Comparison of ENCODE assay signal across 15 mouse cellular contexts in genomic region chr14:45135560-45135959, GRCm38 (mm10).
DNase-seq lines count a peak whose midpoint lies in the region; ATAC-seq lines count a peak whose summit lies in the region.
"Had no signal": no experiment of that assay in that cellular context is flagged by ENCODE, and none has a peak within 500 bp of the region (broad histone marks: within the 10 kb centered on the region; RNA-seq: fewer than 3 reads in every experiment).

No protein-coding gene starts in this region.

- H3K27ac ChIP-seq in heart, embryonic 11.5 days (ENCODE audit: low read depth, low read length), result no peak overlapping the region
- H3K27ac ChIP-seq in lung, embryonic 16.5 days (ENCODE audit: low read length), result peak overlapping the region; percentile 29; the same call in 1 of the 2 replicates
- H3K27ac ChIP-seq: forebrain, embryonic 12.5 days; heart, embryonic 15.5 days; limb, embryonic 12.5 days; lung, embryonic 15.5 days; midbrain, embryonic 15.5 days; stomach, embryonic 15.5 days had no signal

- 43% methylated on average over 9 of the region's 9 CpGs for WGBS in heart, embryonic 11.5 days (ENCODE audit: insufficient replicate concordance)
- 22% methylated on average over 9 of the region's 9 CpGs for WGBS in lung, embryonic 16.5 days

- no peaks in the 10 kb centered on the region for H3K27me3 ChIP-seq in heart, embryonic 11.5 days (ENCODE audit: control insufficient read depth, insufficient read depth, low read length)
- H3K27me3 ChIP-seq in lung, embryonic 16.5 days (ENCODE audit: control insufficient read depth, insufficient read depth, low read depth, low read length), result no peaks in the 10 kb centered on the region
- H3K27me3 ChIP-seq: forebrain, embryonic 12.5 days; heart, embryonic 15.5 days; limb, embryonic 12.5 days; lung, embryonic 15.5 days; midbrain, embryonic 15.5 days; stomach, embryonic 15.5 days had no signal

- no peak overlapping the region for H3K4me3 ChIP-seq in heart, embryonic 11.5 days (ENCODE audit: low read depth, low read length)
- H3K4me3 ChIP-seq in lung, embryonic 16.5 days (ENCODE audit: low read length), result no peak overlapping the region
- H3K4me3 ChIP-seq: forebrain, embryonic 12.5 days; heart, embryonic 15.5 days; limb, embryonic 12.5 days; lung, embryonic 15.5 days; midbrain, embryonic 15.5 days; stomach, embryonic 15.5 days had no signal

- DNase-seq in heart, postnatal 10 days, result peak; percentile 15 to 29
- DNase-seq in lung, postnatal 36 days, result no peak
- DNase-seq in adrenal gland, adult 18-20 months (ENCODE audit: low spot score in 2 of 2), result peak; percentile 24 to 26
- DNase-seq in adrenal gland, postnatal 36 days, result peak; percentile 47 to 68
- no peak for DNase-seq in right cerebral cortex, adult 18-20 months
- DNase-seq: gastrocnemius, postnatal 25 days; thymus, postnatal 4 days had no signal

- H3K36me3 ChIP-seq in heart, embryonic 11.5 days (ENCODE audit: control insufficient read depth, insufficient read depth, low read length), result no peaks in the 10 kb centered on the region
- H3K36me3 ChIP-seq in lung, embryonic 16.5 days (ENCODE audit: control insufficient read depth, insufficient read depth, low read length), result no peaks in the 10 kb centered on the region
- H3K36me3 ChIP-seq: heart, embryonic 15.5 days; limb, embryonic 12.5 days; lung, embryonic 15.5 days; midbrain, embryonic 15.5 days; stomach, embryonic 15.5 days had no signal

- 0 out of 2 replicates have a peak, but pooled peaks cover 2% of the 10 kb centered on the region for H3K4me1 ChIP-seq in heart, embryonic 11.5 days (ENCODE audit: control insufficient read depth, insufficient read depth, low read length)
- peaks cover 6% of the 10 kb centered on the region for H3K4me1 ChIP-seq in lung, embryonic 16.5 days (replicated peaks; ENCODE audit: control insufficient read depth, insufficient read depth, low read length)
- H3K4me1 ChIP-seq: forebrain, embryonic 12.5 days; limb, embryonic 12.5 days; midbrain, embryonic 15.5 days; stomach, embryonic 15.5 days had no signal

- no peaks in the 10 kb centered on the region for H3K9me3 ChIP-seq in heart, embryonic 11.5 days (replicated peaks; ENCODE audit: control insufficient read depth, low read length)
- no peaks in the 10 kb centered on the region for H3K9me3 ChIP-seq in lung, embryonic 16.5 days (ENCODE audit: control insufficient read depth, low read length)
- H3K9me3 ChIP-seq: forebrain, embryonic 12.5 days; heart, embryonic 15.5 days; limb, embryonic 12.5 days; lung, embryonic 15.5 days; midbrain, embryonic 15.5 days; stomach, embryonic 15.5 days had no signal

- intact Hi-C loops in heart, postnatal 10 days (cut with DNase I), result loop anchor here (5.0 kb wide), 1 partner anchor 78 kb away; no protein-coding TSS in a partner anchor

- no peak overlapping the region for H3K9ac ChIP-seq in heart, embryonic 11.5 days (ENCODE audit: low read depth, low read length)
- H3K9ac ChIP-seq in lung, embryonic 16.5 days (ENCODE audit: low read length), result no peak overlapping the region
- H3K9ac ChIP-seq: forebrain, embryonic 12.5 days; heart, embryonic 15.5 days; limb, embryonic 12.5 days; lung, embryonic 15.5 days; midbrain, embryonic 15.5 days; stomach, embryonic 15.5 days had no signal

- no peak overlapping the region for H3K4me2 ChIP-seq in heart, embryonic 11.5 days
- H3K4me2 ChIP-seq in lung, embryonic 16.5 days (ENCODE audit: low read depth, low read length), result no peak overlapping the region
- H3K4me2 ChIP-seq: forebrain, embryonic 12.5 days; heart, embryonic 15.5 days; limb, embryonic 12.5 days; lung, embryonic 15.5 days; midbrain, embryonic 15.5 days; stomach, embryonic 15.5 days had no signal

- ATAC-seq in heart, embryonic 11.5 days (replicated peaks; ENCODE audit: insufficient number of reproducible peaks, low FRiP score, low TSS enrichment), result no peak
- peak; percentile 17 for ATAC-seq in lung, embryonic 16.5 days (ENCODE audit: low read depth)
- ATAC-seq: midbrain, embryonic 15.5 days had no signal

Comparison
In these comparisons a context has a peak if more than half of its experiments do, and no peak if none do; other contexts are left out.
1. DNase-seq: peak in heart, postnatal 10 days (2 of 2), adrenal gland, adult 18-20 months (2 of 2) and adrenal gland, postnatal 36 days (2 of 2); none in lung, postnatal 36 days (single experiment) and right cerebral cortex, adult 18-20 months (single experiment).